Mouse (Mus musculus): Measurements from ENCODE around the gene Gpkow.
"Not testable (repeated sequence)": the region's sequence is repeated elsewhere in the genome, so short reads cannot be mapped to it uniquely, and the experiment has no call there.

Gpkow gene

GRCm38 (mm10) chrX:7688321-7688720 lies 8.6 kb upstream of the Gpkow start:
- no peak for ATAC-seq (ENCODE audit: low TSS enrichment)

- ATAC-seq (ENCODE audit: low TSS enrichment), result no peak
Measured at GRCm38 (mm10) chrX:7690486-7690885, 6.4 kb upstream of the Gpkow start.

GRCm38 (mm10) chrX:7692862-7693261 lies 4.1 kb upstream of the Gpkow start:
- no peak for ATAC-seq (ENCODE audit: low TSS enrichment)

GRCm38 (mm10) chrX:7696520-7696919 lies 411 bp upstream of the Gpkow start:
- ATAC-seq (ENCODE audit: low TSS enrichment), result peak; percentile 40

- not testable (repeated sequence) for ATAC-seq (ENCODE audit: low TSS enrichment)
Measured at GRCm38 (mm10) chrX:7713764-7714134, 16.8 kb downstream of the Gpkow start.

- ATAC-seq (ENCODE audit: low TSS enrichment), result peak; percentile 97
Measured at GRCm38 (mm10) chrX:7714135-7714899, 17.4 kb downstream of the Gpkow start, which contains the start of gene Wdr45. Gene Wdr45, plus strand, starts transcription at chrX:7714333.

GRCm38 (mm10) chrX:7716058-7716457 lies 19.1 kb downstream of the Gpkow start:
- not testable (repeated sequence) for ATAC-seq (ENCODE audit: low TSS enrichment)

GRCm38 (mm10) chrX:7721514-7722281 lies 24.8 kb downstream of the Gpkow start, which contains the start of gene Gm45208:
Gene Gm45208, plus strand, starts transcription at chrX:7722245.
- peak; percentile 97 for ATAC-seq (ENCODE audit: low TSS enrichment)

GRCm38 (mm10) chrX:7722282-7722611 lies 25.3 kb downstream of the Gpkow start:
- ATAC-seq (ENCODE audit: low TSS enrichment), result no peak

GRCm38 (mm10) chrX:7722691-7723090 lies 25.8 kb downstream of the Gpkow start:
- ATAC-seq (ENCODE audit: low TSS enrichment), result no peak

GRCm38 (mm10) chrX:7724135-7724534 lies 27.2 kb downstream of the Gpkow start:
- no peak for ATAC-seq (ENCODE audit: low TSS enrichment)

- ATAC-seq (ENCODE audit: low TSS enrichment), result no peak
Measured at GRCm38 (mm10) chrX:7725841-7726240, 28.9 kb downstream of the Gpkow start.

GRCm38 (mm10) chrX:7727176-7727575 lies 30.2 kb downstream of the Gpkow start:
- no peak for ATAC-seq (ENCODE audit: low TSS enrichment)

GRCm38 (mm10) chrX:7728215-7728921 lies 31.4 kb downstream of the Gpkow start, which contains the start of gene Praf2:
Gene Praf2, plus strand, starts transcription at chrX:7728439.
- ATAC-seq (ENCODE audit: low TSS enrichment), result peak; percentile 94

- ATAC-seq (ENCODE audit: low TSS enrichment), result 0 out of 2 replicates have a peak, but pooled peaks have one; percentile 14
Measured at GRCm38 (mm10) chrX:7728922-7729265, 32.0 kb downstream of the Gpkow start.

- 0 out of 2 replicates have a peak, but pooled peaks have one; percentile 50 for ATAC-seq (ENCODE audit: low TSS enrichment)
Measured at GRCm38 (mm10) chrX:7733571-7734156, 36.7 kb downstream of the Gpkow start.

GRCm38 (mm10) chrX:7739336-7740081 lies 42.6 kb downstream of the Gpkow start:
- no peak for ATAC-seq (ENCODE audit: low TSS enrichment)

- no peak for ATAC-seq (ENCODE audit: low TSS enrichment)
Measured at GRCm38 (mm10) chrX:7740082-7740819, 43.3 kb downstream of the Gpkow start.

GRCm38 (mm10) chrX:7741103-7741502 lies 44.2 kb downstream of the Gpkow start:
- no peak for ATAC-seq (ENCODE audit: low TSS enrichment)

GRCm38 (mm10) chrX:7743470-7743869 lies 46.5 kb downstream of the Gpkow start:
- ATAC-seq (ENCODE audit: low TSS enrichment), result peak; percentile 57; the same call in 1 of the 2 replicates
